Mouse (Mus musculus) frontal cortex, postnatal 10 days (tissue): ENCODE measurements around the gene Mafb.

Source experiments
- DNase-seq, 2 experiments: peaks; one replicate each; pipeline ENCODE4 v3.0.0; 2022; ENCODE audit warnings: low spot score in 2 of 2, mixed read lengths in 1 of 2

The Mafb gene

DNA sequence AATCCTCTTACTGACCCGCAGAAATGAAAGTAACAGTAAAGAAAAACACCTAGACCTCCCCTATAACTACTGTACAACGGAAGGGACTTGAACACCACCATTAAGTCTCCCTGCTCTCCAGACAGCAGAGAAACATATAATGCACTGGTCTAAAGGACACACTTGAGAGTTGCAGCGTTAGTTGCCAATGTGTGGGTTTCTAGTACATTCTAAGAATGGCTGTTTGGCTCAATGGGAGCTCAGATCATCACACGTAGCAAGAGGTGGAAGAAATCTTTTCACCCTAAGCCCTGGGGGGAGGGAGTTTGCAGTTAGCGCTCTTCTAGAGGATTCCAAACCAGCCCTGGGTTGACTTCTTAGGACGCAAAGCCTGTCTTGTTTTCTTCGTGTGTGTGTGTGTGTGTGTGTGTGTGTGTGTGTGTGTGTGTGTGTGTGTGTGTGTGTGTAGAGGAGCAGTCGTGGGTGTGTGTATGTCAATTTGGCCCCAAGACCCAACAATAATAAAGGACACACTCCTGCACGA lies 2.7 kb downstream of the Mafb start:
- no peak for DNase-seq

DNA sequence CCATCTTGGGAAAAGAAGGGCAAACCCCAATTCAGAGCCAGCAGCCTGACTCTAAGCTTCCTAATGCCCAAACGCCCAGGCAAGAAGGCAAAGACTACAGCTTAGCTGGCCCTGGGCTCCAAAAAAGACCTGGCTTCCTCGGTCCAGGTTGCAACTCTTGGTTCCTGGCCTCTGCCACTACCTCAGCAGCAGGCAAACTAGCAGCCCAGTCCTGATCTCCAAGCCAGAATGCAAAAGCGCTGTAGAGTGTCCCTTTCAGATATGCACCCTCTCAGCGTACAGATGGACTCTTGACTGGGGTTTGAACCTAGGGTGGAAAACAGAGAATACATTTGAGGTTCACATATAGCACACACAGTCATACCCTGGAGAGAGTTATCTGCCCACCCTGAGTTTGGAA lies 3.7 kb downstream of the Mafb start:
- no peak for DNase-seq

- DNase-seq = no peak
These were observed 5.3 kb downstream of the Mafb start for GRCm38 (mm10) chr2:160361442-160362121.

DNA sequence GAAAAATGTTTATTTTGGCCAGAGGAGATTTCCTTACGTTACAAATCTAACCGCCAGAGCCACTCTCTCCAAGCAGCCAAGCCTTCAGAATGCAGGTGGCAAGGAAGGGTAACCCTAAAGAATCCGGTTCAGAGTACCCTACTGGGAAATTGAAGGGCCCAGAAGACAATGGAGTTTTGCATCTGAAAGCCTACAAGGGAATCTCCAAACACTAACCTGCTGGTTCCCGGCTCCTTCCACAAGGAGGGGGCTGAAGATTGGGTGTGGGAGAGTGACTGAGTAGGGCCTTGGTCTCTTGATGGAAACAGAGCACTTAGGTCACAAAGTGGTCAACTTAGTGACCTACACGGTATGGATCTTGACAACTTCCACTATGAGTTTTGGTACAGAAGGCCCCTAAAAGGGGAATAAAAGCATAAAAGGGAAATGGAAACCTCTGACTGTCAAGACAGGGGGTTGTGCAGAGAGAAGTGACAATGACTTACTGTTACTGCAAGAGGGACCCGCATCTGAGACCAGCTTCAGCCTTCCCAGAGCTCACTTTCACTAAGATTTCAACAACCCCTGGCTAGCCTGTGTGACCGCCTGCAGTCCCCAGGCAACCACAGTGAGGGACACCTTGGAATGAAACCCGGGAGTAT lies 6.5 kb downstream of the Mafb start:
- no peak for DNase-seq

GRCm38 (mm10) chr2:160358896-160359295 lies 8.0 kb downstream of the Mafb start:
- DNase-seq = no peak

DNA sequence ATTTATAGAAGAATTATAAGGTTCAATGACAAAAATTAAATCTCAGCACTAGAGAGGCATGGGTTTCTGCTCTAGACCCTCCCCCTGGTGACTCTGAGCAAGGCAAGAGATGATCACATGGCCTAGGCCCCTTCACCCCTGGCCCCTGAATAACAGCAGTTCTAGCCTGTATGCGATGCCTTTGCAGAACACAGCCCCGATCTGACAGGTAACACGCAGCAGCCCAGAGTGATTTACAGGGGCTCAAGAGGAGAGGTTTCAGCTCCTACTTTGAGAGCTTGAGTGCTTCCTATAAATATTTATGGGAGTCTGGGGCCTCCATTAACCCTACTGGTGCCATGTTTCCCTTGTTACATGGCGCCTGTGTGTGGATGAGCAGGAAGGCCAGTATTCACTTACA lies 9.4 kb downstream of the Mafb start:
- no peak for DNase-seq

GRCm38 (mm10) chr2:160356132-160356531 lies 10.7 kb downstream of the Mafb start:
- DNase-seq = no peak

- DNase-seq = no peak
These were observed 12.5 kb downstream of the Mafb start for GRCm38 (mm10) chr2:160354319-160354718.

- DNase-seq = no peak
These were observed 13.3 kb downstream of the Mafb start for GRCm38 (mm10) chr2:160353581-160353980.

GRCm38 (mm10) chr2:160351038-160351574 lies 15.8 kb downstream of the Mafb start:
- DNase-seq = no peak

DNA sequence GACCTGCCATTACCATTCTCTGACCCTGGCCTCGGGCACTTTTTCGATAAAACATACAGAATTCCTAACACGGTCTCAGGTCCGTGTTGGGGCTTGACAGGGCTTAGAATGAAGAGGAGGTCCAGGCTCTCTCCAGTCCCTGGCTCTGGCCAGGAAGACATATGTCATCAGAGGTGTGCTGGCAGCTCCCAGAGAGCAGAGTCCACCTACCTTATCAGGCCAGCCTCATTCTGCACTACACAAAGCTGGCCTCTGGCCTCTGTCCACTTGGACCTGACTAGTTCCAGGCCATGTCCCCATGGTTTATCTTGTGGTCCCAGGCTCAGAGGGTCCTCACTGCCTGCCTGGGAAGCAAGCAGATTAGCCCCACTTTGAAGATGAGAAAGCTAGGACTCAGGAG lies 17.3 kb downstream of the Mafb start:
- no peak for DNase-seq

DNA sequence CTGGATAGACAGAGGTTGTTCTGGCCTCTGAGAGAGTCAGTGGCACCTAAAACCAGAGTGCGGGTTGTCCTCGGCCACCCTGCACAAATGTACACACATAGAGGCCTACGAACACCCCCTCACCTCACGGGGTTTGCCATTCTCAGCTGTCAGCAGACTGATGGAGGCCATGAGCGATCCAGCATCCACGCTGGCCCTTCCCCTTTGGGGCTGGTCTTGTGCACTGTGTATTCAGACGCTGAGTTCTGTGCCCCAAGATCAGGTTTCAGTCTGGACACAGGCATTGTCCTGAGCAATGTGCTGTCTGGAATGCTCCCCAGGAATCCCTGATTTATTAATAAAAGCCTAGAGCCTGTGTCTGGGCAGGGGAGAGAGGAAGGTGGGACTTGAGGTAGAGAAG lies 18.1 kb downstream of the Mafb start:
- no peak for DNase-seq

- no peak for DNase-seq
These were observed 18.7 kb downstream of the Mafb start for GRCm38 (mm10) chr2:160348072-160348604.

DNA sequence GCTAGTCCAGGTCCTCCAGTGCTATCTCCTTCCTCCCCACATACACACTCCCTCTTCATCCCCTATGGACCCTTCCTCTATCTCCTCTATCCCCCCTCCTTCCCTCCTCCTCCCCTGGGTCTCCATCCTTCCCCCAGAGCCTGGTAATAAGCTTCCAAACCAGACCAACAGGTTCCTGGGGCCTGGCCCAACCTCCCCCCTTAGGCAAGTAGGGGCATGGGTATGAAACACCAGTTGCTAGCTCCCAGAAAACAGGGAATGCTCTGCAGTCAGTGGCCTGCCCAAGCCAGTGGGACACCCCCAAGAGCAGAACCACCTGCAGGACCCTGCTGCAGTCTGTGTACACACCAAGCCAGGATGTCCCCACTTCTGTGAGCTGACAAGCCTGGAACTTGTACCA lies 21.2 kb downstream of the Mafb start:
- DNase-seq = no peak

GRCm38 (mm10) chr2:160340121-160340520 lies 26.7 kb downstream of the Mafb start:
- no peak for DNase-seq

DNA sequence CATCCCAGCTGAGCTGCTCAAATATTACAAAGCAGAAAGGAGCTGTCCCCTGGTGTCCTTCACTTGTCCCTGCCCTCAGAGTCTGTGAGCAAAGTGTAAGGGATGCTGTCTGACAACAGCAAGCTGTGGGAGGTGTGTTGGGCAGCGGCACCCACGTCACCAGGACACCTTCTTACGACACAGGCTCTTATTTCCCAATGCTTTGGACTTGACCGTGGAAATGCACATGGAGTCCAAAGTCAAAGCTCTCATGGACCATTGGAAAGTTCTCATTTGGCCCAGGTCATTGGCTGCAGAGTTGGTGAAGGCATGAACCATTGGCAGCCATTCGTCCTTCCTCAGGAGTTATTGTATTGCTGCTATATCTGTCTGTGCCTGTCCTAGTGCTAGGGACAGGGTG lies 27.3 kb downstream of the Mafb start:
- DNase-seq = no peak

DNA sequence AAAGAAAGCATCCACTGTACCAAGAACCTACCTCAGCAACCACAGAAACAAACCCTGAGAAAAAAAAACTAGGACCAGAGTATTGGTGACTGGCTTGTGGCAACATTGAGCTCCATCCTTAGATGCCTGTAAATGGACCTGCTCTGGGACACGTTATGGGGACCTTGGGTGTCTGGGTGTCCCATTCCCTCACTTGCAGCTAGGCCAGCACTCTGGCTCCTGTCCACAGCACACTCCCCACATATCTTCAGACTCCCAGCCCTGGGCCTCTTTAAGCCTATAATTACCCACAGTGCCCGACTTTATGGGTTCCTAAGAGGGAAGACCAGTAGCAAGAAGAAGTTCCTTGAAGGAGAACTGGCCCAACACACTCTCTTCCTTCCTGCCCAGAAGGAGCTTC lies 30.8 kb downstream of the Mafb start:
- DNase-seq = no peak

DNA sequence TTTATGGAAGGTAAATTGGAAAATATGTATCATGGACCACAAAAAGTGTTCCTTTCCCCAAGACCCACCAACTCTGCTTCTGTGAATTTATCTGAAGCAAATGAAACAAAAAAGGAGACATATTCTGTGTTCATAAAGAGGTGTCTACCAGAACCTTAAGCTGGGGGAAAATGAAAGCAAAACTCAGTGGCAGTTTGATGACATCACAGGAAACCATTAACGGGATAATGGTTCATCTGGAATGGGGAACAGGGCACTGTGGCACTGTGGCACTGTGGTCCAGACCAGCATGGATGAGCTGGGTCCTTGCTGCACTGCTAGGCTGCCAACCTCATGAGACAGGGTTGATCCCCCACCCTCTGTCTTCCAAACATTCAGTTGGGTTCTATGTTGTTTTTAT lies 31.8 kb downstream of the Mafb start:
- no peak for DNase-seq

GRCm38 (mm10) chr2:160334111-160334661 lies 32.7 kb downstream of the Mafb start, which contains the start of gene Gm826:
Gm826 (minus strand) TSS chr2:160334162.
- no peak for DNase-seq

GRCm38 (mm10) chr2:160332516-160333325 lies 34.1 kb downstream of the Mafb start:
- no peak for DNase-seq

- peak in 1 of 2 experiments; percentile 17 for DNase-seq
These were observed 38.0 kb downstream of the Mafb start for GRCm38 (mm10) chr2:160328886-160329285.

GRCm38 (mm10) chr2:160327716-160328115 lies 39.1 kb downstream of the Mafb start:
- DNase-seq = no peak
